Mouse (Mus musculus) midbrain, embryonic 15.5 days (tissue): ENCODE data around the gene Atp2b4. TPM values are rescaled to one million over a fixed set of nuclear protein-coding genes. Genes with fewer than 3 reads are reported as not detected.
"Not testable (repeated sequence)": the region's sequence is repeated elsewhere in the genome, so short reads cannot be mapped to it uniquely, and the experiment has no call there.

Experiments
- ATAC-seq: fragments of 200-750 bp; cut with Nextera tagmentation; replicated peaks from 2 replicates; pipeline ENCODE4 v1.8.0; 2017; ENCODE audit warnings: moderate TSS enrichment
- H3K27ac ChIP-seq: fragments of 300-500 bp; sonication (generic); 2 replicates; pipeline ENCODE4 v1.5.1; 2015; ENCODE audit warnings: mild to moderate bottlenecking, inconsistent platforms
- H3K27me3 ChIP-seq: fragments of 300-500 bp; sonication (generic); replicated peaks from 2 replicates; pipeline ENCODE4 v1.6.1; 2015; ENCODE audit warnings: inconsistent platforms
- H3K36me3 ChIP-seq: fragments of 300-500 bp; sonication (generic); replicated peaks from 2 replicates; pipeline ENCODE4 v1.6.1; 2015; ENCODE audit warnings: inconsistent platforms
- H3K4me1 ChIP-seq: fragments of 300-500 bp; sonication (generic); 2 replicates; pipeline ENCODE4 v1.6.1; 2015; ENCODE audit warnings: inconsistent platforms
- H3K4me2 ChIP-seq: fragments of 300-500 bp; sonication (generic); 2 replicates; pipeline ENCODE4 v1.6.1; 2015; ENCODE audit warnings: inconsistent platforms, mild to moderate bottlenecking, moderate library complexity
- H3K4me3 ChIP-seq: fragments of 300-500 bp; sonication (generic); 2 replicates; pipeline ENCODE4 v1.5.1; 2015; ENCODE audit warnings: mild to moderate bottlenecking, inconsistent platforms
- H3K9ac ChIP-seq: fragments of 300-500 bp; sonication (generic); 2 replicates; pipeline ENCODE4 v1.6.1; 2015; ENCODE audit warnings: mild to moderate bottlenecking, inconsistent platforms
- H3K9me3 ChIP-seq: fragments of 300-500 bp; sonication (generic); 2 replicates; pipeline ENCODE4 v1.6.1; 2016; ENCODE audit warnings: inconsistent platforms
- WGBS: fragments of 180-500 bp; shearing (Covaris S2); methylation state at CpG from one replicate; pipeline ENCODE4 v1.1.7; 2015; ENCODE audit warnings: mixed read lengths; 5-methylcytosine and 5-hydroxymethylcytosine counted together
- polyA plus RNA-seq: library from polyadenylated mRNA; unstranded; fragments of >200 nt; fragmentation: Nextera tagmentation; extraction: Ambion mirVana; gene quantifications from 2 replicates; pipeline ENCODE4 v1.2.1, GENCODE M21; 2015

The Atp2b4 gene
- polyA plus RNA-seq, 1 experiment from 2014 or later = 11.6 TPM

DNA sequence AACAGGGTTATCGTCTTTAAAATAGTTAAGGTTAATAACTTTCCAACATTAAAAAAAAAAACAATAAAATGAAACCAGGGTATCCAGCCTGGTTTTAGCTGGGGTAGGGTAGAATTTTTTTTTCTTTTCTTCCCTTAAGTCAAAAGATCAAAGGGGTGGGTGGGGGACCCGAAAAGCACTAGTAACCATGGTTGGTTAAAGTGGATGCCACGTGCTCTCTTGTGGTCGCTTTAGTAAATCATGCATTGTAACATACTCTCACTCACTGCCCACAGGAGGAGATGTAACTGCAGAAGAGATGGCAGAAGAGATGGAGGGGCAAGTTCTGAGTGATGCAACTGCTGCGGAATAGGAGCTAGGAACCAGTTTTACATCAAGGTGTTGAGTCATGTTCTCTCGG, 89.5 kb downstream of the Atp2b4 start:
- no peak for ATAC-seq
- no peak overlapping the region for H3K4me2 ChIP-seq
- no peak overlapping the region for H3K9ac ChIP-seq
- WGBS = 46% methylated on average over 6 of the region's 6 CpGs
- H3K36me3 ChIP-seq = no peaks in the 10 kb centered on the region
- no peaks in the 10 kb centered on the region for H3K27me3 ChIP-seq
- peaks cover 6% of the 10 kb centered on the region; the same call in 1 of the 2 replicates for H3K4me1 ChIP-seq
- no peaks in the 10 kb centered on the region for H3K9me3 ChIP-seq
- H3K27ac ChIP-seq = no peak overlapping the region
- H3K4me3 ChIP-seq = no peak overlapping the region

DNA sequence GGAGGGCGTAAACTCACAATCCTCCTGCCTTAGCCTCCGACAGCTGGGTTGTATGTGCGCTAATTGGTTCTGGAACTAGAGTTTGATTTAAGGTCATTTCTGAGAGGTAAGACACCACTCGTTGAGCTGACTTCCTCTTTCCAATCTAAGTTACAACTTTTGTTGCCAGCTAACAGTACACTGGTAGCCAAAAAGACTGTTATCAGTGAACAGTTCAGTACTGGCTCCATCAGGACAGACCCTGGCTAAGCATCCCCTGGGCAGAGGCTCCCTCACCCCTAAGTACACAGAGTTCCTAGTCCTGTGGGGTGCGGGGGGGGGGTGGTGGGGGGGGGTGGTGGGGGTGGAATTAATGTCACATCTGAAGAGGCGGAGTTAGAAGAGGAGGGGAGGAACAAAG, 89.9 kb downstream of the Atp2b4 start:
- Histone ChIP-seq H3K36me3 (no peaks in the 10 kb centered on the region), H3K9ac (no peak overlapping the region), H3K4me1 (peaks cover 6% of the 10 kb centered on the region; the same call in 1 of the 2 replicates), H3K4me3 (no peak overlapping the region), H3K9me3 (no peaks in the 10 kb centered on the region), H3K27me3 (no peaks in the 10 kb centered on the region), H3K4me2 (no peak overlapping the region), H3K27ac (no peak overlapping the region)
- no peak for ATAC-seq
- 45% methylated on average over 6 of the region's 6 CpGs for WGBS

DNA sequence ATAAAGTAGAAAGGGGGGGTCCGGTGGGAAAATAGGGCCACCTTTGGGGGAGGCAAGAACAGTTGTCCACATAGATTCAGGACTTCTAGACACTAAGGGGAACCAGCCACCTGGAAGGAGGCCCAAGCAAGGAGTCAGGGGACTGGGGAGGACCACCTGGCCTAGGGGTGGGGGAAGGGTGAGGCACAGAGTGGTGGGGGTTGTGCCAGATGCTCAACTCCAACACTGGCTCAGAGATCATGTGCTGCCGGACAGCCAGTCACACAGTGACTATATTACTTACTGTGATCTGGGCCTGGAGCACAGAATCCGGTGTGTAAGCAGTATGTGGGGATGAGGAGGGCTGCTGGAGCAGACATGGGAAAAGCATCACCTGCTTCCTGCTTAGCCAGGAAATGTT, 91.5 kb downstream of the Atp2b4 start:
- H3K4me2 ChIP-seq = no peak overlapping the region
- H3K27me3 ChIP-seq = no peaks in the 10 kb centered on the region
- no peaks in the 10 kb centered on the region for H3K9me3 ChIP-seq
- no peak overlapping the region for H3K4me3 ChIP-seq
- H3K4me1 ChIP-seq = peaks cover 6% of the 10 kb centered on the region; the same call in 1 of the 2 replicates
- 85% methylated on average over 3 of the region's 3 CpGs for WGBS
- no peaks in the 10 kb centered on the region for H3K36me3 ChIP-seq
- H3K9ac ChIP-seq = no peak overlapping the region
- no peak overlapping the region for H3K27ac ChIP-seq
- ATAC-seq = no peak

DNA sequence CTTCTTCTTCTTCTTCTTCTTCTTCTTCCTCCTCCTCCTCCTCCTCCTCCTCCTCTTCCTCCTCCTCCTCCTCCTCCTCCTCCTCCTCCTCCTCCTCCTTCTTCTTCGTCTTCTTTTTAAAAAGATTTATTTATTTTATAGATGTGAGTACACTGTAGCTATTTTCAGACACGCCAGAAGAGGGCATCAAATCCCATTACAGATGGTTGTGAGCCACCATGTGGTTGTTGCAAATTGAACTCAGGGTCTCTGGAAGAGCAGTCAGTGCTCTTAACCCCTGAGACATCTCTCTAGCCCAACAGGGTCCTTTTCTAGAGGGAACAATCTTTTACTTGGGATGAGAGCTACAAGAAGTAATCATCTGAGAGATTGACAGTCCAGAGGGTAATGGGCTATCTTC, 99.0 kb downstream of the Atp2b4 start:
- H3K9me3 ChIP-seq, H3K36me3 ChIP-seq, H3K4me1 ChIP-seq, H3K27me3 ChIP-seq, H3K27ac ChIP-seq, H3K4me2 ChIP-seq, H3K9ac ChIP-seq, ATAC-seq, H3K4me3 ChIP-seq: not testable (repeated sequence)
- WGBS = 16% methylated on average over 1 of the region's 2 CpGs

DNA sequence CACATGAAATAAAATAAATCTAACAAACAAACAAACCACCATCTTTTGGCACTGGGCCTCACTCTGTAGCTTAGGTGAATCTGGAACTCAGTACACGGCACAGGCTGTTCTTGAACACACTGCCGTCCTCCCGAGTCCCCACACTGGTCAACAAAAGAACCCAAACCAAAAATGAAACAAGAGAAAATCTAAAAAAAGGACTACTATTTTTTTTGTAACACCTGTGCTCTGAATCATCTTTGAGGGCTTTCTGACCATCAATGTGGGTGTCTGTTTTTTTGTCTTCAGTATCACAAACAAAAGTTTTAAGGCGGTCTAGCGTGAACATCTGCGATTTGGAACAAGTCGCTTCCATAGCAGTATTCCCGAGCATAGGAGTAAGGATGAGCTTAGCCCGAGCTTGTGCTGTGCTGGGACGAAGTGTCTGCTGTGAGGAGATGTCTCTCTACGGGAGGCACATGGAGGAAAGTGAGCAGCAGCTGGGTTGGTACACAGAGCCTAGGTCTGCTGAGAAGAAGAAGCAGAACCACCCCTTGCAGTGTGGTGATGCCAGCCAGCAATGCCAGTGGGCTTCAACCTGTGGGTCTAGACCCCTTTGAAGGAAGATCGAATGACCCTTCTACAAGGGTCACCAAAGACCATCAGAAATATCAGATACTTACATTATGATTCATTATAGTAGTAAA, 102.8 kb downstream of the Atp2b4 start:
- H3K4me2 ChIP-seq = no peak overlapping the region
- ATAC-seq = no peak
- H3K4me3 ChIP-seq = no peak overlapping the region
- no peak overlapping the region for H3K27ac ChIP-seq
- H3K27me3 ChIP-seq = no peaks in the 10 kb centered on the region
- H3K9ac ChIP-seq = no peak overlapping the region
- WGBS = 90% methylated on average over 12 of the region's 12 CpGs
- H3K36me3 ChIP-seq = no peaks in the 10 kb centered on the region
- 0 out of 2 replicates have a peak, but pooled peaks cover 2% of the 10 kb centered on the region for H3K4me1 ChIP-seq
- H3K9me3 ChIP-seq = no peaks in the 10 kb centered on the region

DNA sequence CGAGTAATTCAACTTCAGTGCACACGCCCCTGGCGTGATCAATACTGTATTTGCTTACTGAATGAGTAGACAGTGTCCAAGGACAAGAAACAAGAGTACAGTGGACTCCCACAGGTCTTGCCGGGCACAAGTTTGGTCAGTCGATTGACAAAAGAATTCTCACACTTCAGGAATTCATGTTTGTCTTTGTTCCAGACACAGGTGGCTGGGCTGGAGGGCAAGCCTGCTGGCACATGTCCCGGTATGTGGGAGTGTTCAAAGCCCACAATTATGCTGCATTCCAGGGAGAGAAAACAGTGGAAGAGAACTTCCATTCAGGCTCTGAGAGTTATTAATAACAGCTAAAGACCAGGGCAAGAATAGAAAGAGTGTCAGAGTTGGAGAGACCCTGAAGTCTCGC, 104.9 kb downstream of the Atp2b4 start:
- 41% methylated on average over 7 of the region's 7 CpGs for WGBS
- no peaks in the 10 kb centered on the region for H3K27me3 ChIP-seq

DNA sequence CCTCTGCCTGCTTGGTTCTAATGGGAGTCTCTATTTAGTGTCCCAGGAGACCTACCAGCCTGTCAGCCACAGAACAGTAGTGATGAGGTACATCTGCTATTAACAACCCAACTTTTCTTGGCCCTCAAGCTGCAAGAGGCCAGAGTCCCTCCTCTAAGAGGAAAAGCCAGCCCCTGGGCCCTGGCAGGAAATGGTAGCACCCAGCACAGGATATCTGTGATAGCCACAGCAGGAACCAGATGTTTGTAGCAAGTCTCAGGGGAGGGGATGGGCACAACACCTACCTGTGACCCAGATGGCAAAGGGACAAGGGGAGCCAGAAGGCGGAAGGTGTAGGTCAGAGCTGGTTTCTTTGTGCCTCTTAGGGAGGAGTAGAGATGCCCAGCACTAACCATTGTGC, 106.0 kb downstream of the Atp2b4 start:
- H3K4me2 ChIP-seq = no peak overlapping the region
- no peaks in the 10 kb centered on the region for H3K27me3 ChIP-seq
- H3K9ac ChIP-seq = no peak overlapping the region
- no peak for ATAC-seq
- 0 out of 2 replicates have a peak, but pooled peaks cover 2% of the 10 kb centered on the region for H3K4me1 ChIP-seq
- H3K27ac ChIP-seq = no peak overlapping the region
- no peaks in the 10 kb centered on the region for H3K36me3 ChIP-seq
- H3K4me3 ChIP-seq = no peak overlapping the region
- no peaks in the 10 kb centered on the region for H3K9me3 ChIP-seq
- WGBS = 100% methylated on average over 1 of the region's 1 CpGs

More for the DNA sequence above, 104.9 kb downstream of the Atp2b4 start:
- no peaks in the 10 kb centered on the region for H3K36me3 ChIP-seq
- H3K4me2 ChIP-seq = no peak overlapping the region
- no peak overlapping the region for H3K9ac ChIP-seq
- no peak overlapping the region for H3K4me3 ChIP-seq
- H3K9me3 ChIP-seq = no peaks in the 10 kb centered on the region
- H3K27ac ChIP-seq = no peak overlapping the region
- ATAC-seq = no peak
- 0 out of 2 replicates have a peak, but pooled peaks cover 2% of the 10 kb centered on the region for H3K4me1 ChIP-seq

DNA sequence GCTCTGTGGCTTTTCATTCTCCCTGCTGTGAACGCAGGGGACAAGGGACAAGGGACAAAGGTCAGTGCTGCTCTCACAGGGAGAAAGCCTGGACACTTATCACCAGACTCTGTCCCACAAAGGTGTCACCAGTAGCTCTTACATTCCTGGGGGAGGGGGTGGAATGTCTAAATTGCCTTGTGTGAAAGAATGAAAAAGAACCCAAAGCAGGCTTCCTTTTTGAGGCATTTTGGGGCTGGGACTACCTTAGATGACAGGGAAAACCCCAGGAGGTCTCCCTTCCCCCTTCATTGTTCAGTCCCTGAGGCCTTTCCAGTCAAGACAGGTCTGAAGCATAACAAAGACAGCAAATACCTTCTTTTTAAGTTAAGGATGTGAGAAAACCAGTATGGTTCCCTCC, 106.5 kb downstream of the Atp2b4 start:
- Histone ChIP-seq H3K36me3 (no peaks in the 10 kb centered on the region), H3K4me3 (no peak overlapping the region), H3K27ac (no peak overlapping the region), H3K9ac (no peak overlapping the region), H3K4me2 (no peak overlapping the region), H3K9me3 (no peaks in the 10 kb centered on the region), H3K27me3 (no peaks in the 10 kb centered on the region), H3K4me1 (0 out of 2 replicates have a peak, but pooled peaks cover 2% of the 10 kb centered on the region)
- ATAC-seq = no peak
- WGBS = 6% methylated on average over 1 of the region's 1 CpGs

DNA sequence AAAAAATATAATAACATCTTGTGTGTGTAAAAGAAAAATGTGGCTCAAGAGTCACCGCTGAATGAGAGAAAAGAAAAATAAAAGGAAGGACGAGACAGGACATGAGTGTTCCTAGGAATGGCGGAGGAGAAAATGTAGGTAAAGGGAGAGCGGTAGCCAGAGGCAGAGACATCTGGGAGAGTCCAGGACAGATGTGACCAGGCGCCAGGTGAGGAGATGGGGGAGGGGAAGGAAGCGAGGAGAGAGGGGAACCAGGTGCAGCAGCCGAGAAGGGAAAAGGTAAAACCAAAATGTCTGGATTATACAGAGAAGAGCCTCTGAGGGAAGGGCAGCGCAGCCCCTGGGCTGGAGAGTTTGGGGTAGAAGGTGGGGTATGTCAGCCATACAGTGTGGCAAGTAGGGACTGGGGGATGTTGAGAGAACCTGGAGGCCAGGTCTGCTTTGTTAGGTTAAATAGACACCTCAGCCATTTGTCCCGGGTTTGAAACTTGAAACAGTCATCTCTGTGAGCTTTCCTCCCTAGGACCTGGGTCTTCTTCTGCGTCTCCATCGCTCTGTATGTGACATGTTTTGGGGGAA, 107.2 kb downstream of the Atp2b4 start:
- H3K4me1 ChIP-seq = 0 out of 2 replicates have a peak, but pooled peaks cover 2% of the 10 kb centered on the region
- no peak for ATAC-seq
- no peak overlapping the region for H3K4me3 ChIP-seq
- no peaks in the 10 kb centered on the region for H3K9me3 ChIP-seq
- H3K36me3 ChIP-seq = no peaks in the 10 kb centered on the region
- no peak overlapping the region for H3K27ac ChIP-seq
- WGBS = 67% methylated on average over 11 of the region's 11 CpGs
- H3K4me2 ChIP-seq = no peak overlapping the region
- no peaks in the 10 kb centered on the region for H3K27me3 ChIP-seq
- H3K9ac ChIP-seq = no peak overlapping the region

DNA sequence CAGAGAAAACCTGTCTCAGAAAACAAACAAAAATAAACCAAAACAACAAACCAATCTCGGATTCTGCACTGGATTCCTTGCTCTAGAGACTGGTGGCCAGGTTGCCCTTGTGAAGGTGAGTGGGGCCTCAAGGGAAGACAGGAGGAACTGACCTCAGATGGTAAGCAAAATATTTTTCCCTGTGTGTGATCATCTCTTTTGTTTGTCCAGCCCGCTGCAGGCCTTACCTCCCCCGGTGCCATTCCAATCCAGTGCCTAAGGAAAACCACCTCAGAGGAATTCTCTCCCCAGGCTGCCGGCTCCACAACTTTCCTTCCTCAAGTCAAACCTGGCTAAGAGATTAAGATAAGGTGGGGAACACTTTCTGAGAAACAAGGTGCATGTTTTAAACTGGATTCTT, 108.6 kb downstream of the Atp2b4 start:
- WGBS = 48% methylated on average over 4 of the region's 4 CpGs
- Histone ChIP-seq H3K4me3 (no peak overlapping the region), H3K4me1 (0 out of 2 replicates have a peak, but pooled peaks cover 2% of the 10 kb centered on the region), H3K27me3 (no peaks in the 10 kb centered on the region), H3K36me3 (no peaks in the 10 kb centered on the region), H3K9ac (no peak overlapping the region), H3K9me3 (no peaks in the 10 kb centered on the region), H3K27ac (no peak overlapping the region), H3K4me2 (no peak overlapping the region)
- no peak for ATAC-seq

DNA sequence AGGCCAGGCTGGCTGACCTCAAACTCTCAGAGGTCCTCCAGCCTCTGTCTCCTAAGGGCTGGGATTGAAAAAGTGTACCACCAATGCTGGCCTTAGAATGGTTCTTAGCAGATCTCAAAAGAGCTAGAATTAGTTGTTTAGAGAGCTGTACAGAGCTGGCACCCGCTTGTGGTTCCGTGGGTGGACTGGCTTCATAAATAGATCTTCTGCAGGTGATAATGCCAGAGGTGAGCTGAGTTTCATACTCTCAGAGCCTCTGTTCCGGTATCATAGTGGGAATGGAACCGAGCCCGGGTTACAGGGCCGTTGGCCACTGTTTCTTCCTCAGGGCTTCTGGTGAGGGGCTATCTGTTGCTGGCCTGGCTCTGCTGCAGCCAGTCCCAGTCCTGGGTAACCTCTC, 109.8 kb downstream of the Atp2b4 start:
- Histone ChIP-seq H3K36me3 (no peaks in the 10 kb centered on the region), H3K4me3 (no peak overlapping the region), H3K9me3 (no peaks in the 10 kb centered on the region), H3K4me1 (0 out of 2 replicates have a peak, but pooled peaks cover 2% of the 10 kb centered on the region), H3K27me3 (no peaks in the 10 kb centered on the region), H3K9ac (no peak overlapping the region), H3K27ac (no peak overlapping the region), H3K4me2 (no peak overlapping the region)
- no peak for ATAC-seq
- 95% methylated on average over 6 of the region's 6 CpGs for WGBS

DNA sequence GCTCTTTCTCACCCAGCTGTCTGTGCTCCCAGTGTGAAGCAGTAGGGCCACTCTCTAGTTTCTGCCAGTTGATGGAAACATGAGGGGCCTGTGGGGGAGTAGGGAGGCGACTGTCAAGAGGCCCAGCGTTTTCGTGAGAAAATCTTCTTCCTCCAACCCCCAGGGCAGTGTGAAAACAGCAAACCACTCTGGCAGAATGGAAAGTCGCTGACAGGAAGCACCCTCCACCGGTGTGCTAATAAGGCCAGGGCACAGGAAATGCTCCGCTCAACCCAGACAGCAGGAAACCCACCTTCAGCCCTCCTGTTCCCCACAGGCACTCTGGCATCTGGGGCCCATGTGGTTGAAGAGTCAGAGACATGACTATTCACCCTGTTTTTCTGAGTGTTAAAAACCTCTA, 110.9 kb downstream of the Atp2b4 start, which contains the start of gene Lax1:
Gene Lax1, minus strand, starts transcription at position 212 of the 400 bp plus-strand sequence.
- Histone ChIP-seq H3K9me3 (no peaks in the 10 kb centered on the region), H3K27ac (no peak within 1 kb of the TSS), H3K4me1 (no peaks in the 10 kb centered on the region), H3K9ac (no peak within 1 kb of the TSS), H3K36me3 (no peaks in the 10 kb centered on the region), H3K27me3 (no peaks in the 10 kb centered on the region), H3K4me3 (no peak within 1 kb of the TSS), H3K4me2 (no peak within 1 kb of the TSS)
- WGBS = 64% methylated on average over 6 of the region's 6 CpGs
- no peak for ATAC-seq

DNA sequence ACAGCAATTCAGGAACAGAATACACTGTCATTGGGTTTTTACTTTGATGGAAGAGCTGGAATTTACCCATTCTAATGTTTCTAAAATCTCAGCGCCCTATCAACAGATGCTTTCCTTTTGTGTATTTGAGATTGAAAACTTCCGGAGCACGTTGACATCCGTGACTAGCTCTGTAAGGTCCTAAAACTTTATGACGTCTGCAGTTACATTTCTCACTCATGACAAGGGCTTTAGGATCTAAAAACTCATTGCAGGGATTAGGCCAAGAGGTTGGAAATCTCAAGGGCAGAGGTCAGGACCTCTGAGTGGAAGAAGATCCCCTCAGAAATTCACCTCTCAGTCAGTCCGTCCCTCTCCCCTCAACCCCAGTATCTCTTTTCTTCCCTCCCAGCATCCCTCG, 112.5 kb downstream of the Atp2b4 start:
- Histone ChIP-seq H3K4me2 (no peak overlapping the region), H3K9ac (no peak overlapping the region), H3K27me3 (no peaks in the 10 kb centered on the region), H3K27ac (no peak overlapping the region), H3K36me3 (no peaks in the 10 kb centered on the region), H3K4me3 (no peak overlapping the region), H3K9me3 (no peaks in the 10 kb centered on the region), H3K4me1 (no peaks in the 10 kb centered on the region)
- 69% methylated on average over 7 of the region's 7 CpGs for WGBS
- no peak for ATAC-seq
